Mouse (Mus musculus) gastrocnemius, postnatal 10 days (tissue): ENCODE data around the gene Olfr1276. TPM values are rescaled to one million over a fixed set of nuclear protein-coding genes. Genes with fewer than 3 reads are reported as not detected.

Source experiments
- DNase-seq: peaks from one replicate; pipeline ENCODE4 v3.0.0; 2021; ENCODE audit warnings: mixed read lengths
- long read RNA-seq, 2 experiments: library from polyadenylated mRNA; stranded (forward); transcript quantifications; one replicate each; pipeline ENCODE4 v2.0.0; 2021
- total RNA-seq, 2 experiments: library from RNA; stranded (reverse); gene quantifications; 2 replicates each; pipeline ENCODE4 v1.2.3; 2021

The Olfr1276 gene
- not detected for total RNA-seq
- long read RNA-seq, experiment 1 = 0 reads
- long read RNA-seq, experiment 2 = 0 reads

- DNase-seq = no peak
Measured at GRCm38 (mm10) chr2:111254216-111254615, at the start of gene Olfr1276. TSS of gene Olfr1276 (plus strand) at chr2:111254516.

DNA sequence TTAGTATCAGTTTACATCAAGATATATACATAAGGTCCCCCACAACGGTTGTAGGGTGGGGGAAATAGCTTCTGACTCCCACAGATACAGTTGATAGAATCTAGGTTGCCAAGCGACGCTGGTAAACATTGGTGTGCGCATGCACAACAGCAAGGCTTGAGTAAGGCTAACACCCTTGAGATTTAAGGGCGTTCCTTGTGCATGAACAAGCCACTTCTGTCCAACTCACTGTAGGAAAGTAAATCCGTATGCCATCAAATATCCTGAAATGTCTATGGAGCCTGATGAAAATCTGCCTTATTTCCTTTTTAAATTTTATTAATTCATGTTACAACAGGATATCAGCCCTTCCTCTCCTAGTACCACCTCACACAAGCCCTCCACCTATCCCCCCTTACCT lies 24.8 kb upstream of the Olfr1276 start, which contains the start of gene 4930430A15Rik:
Gene 4930430A15Rik (minus strand): TSS at position 101 of the 400 bp plus-strand sequence.
- no peak for DNase-seq

DNA sequence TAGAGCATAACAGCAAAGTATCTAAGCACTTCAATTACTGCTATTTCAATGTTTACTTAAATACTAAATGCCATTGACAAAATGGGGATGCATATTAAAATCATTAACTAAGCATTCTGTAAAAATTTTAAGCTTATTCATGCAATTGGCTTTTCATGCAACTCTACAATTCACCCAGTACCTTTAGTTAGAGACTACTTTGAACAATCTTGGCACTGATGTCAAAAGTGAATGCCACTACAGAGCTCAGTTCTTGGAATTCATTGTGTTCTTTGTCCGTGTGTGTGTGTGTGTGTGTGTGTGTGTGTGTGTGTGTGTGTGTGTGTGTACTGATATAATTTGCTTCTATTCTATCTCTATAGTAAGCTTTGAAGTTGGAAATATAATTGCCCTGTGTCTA lies 19.1 kb upstream of the Olfr1276 start, which contains the start of gene Olfr1275:
Gene Olfr1275 (minus strand): TSS at position 101 of the 400 bp plus-strand sequence.
- no peak for DNase-seq

- no peak for DNase-seq
Measured at GRCm38 (mm10) chr2:111274006-111274405, 19.7 kb downstream of the Olfr1276 start, which contains the start of gene Olfr1277. TSS of gene Olfr1277 (minus strand) at chr2:111274106.

DNA sequence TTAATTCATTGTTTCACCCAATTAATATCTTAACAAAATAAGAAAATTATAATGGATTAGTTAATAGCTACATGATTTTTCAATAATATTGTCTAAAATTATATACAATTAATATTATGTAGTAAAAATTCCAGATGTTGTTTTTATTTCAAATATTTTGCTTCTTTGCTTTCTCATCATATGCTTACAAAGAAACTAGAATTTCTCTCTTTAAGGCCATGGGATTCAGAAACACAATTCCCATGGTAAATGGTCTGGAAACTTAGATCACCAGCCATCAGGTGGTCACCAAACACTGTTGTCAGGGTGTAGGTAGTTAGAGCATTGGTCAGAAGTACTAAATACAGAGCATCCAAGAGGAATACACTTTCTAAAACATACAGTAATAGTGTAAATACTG lies 35.5 kb downstream of the Olfr1276 start, which contains the start of gene Olfr1278:
Gene Olfr1278 (plus strand): TSS at position 301 of the 400 bp plus-strand sequence.
- no peak for DNase-seq

DNA sequence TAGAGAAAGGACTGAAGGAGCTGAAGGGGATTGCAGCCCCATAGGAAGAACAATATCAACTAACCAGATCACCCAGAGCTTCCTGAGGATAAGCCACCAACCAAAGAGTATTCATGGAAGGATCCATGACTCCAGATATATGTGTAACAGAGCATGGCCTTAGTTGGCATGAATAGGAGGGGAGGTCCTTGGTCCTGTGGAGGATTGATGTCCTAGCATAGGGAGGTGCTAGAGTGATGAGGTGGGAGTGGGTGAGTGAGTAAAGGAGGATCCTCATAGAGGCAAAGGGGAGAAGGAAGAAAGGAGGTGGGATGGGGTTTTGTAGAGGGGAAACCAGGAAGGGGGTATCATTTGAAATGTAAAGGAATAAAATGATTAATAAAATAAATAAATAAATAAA lies 44.2 kb downstream of the Olfr1276 start:
- no peak for DNase-seq

- DNase-seq = no peak
Measured at GRCm38 (mm10) chr2:111300374-111300773, 46.1 kb downstream of the Olfr1276 start, which contains the start of gene Olfr1279. TSS of gene Olfr1279 (plus strand) at chr2:111300635.

Other genes starting within 250 kb of the Olfr1276 start
- not detected for gene Gm13941, start 148.5 kb upstream of the Olfr1276 start, total RNA-seq
- gene Gm15130, start 101.6 kb upstream of the Olfr1276 start, total RNA-seq = not detected
- not detected for gene 4930430A15Rik, start 24.9 kb upstream of the Olfr1276 start, total RNA-seq
- gene Olfr1275, start 19.2 kb upstream of the Olfr1276 start, total RNA-seq = not detected
- gene Olfr1277, start 19.6 kb downstream of the Olfr1276 start, total RNA-seq = not detected
- gene Olfr1278, start 35.6 kb downstream of the Olfr1276 start, total RNA-seq = not detected
- not detected for gene Olfr1279, start 46.1 kb downstream of the Olfr1276 start, total RNA-seq
- gene Olfr1280, start 59.5 kb downstream of the Olfr1276 start, total RNA-seq = not detected
- gene Olfr1281, start 72.0 kb downstream of the Olfr1276 start, total RNA-seq = not detected
- gene Olfr1282, start 81.6 kb downstream of the Olfr1276 start, total RNA-seq = not detected
- not detected for gene Olfr1283, start 112.3 kb downstream of the Olfr1276 start, total RNA-seq
- gene Olfr1284, start 121.0 kb downstream of the Olfr1276 start, total RNA-seq = not detected
- gene Olfr1286, start 168.6 kb downstream of the Olfr1276 start, total RNA-seq = not detected
- gene Olfr1287, start 194.6 kb downstream of the Olfr1276 start, total RNA-seq = not detected
- gene Olfr1288, start 219.6 kb downstream of the Olfr1276 start, total RNA-seq = not detected
- gene Olfr1289, start 226.3 kb downstream of the Olfr1276 start, total RNA-seq = not detected
- not detected for gene Olfr1290, start 239.3 kb downstream of the Olfr1276 start, total RNA-seq
- not detected for gene Olfr1291-ps1, start 242.7 kb downstream of the Olfr1276 start, total RNA-seq